Mouse (Mus musculus) small intestine, adult 2 months (tissue): ENCODE measurements around the gene 4930469K13Rik. TPM values are rescaled to one million over a fixed set of nuclear protein-coding genes. Genes with fewer than 3 reads are reported as not detected.

Source experiments
- H3K27ac ChIP-seq: fragments of 200-500 bp; 2 replicates; pipeline ENCODE4 v1.5.1; 2012; ENCODE audit warnings: low read depth, low read length, control low read depth, inconsistent platforms; ENCODE audit not compliant: insufficient read depth
- H3K27me3 ChIP-seq: fragments of 200-500 bp; 2 replicates; pipeline ENCODE4 v1.6.1; 2012; ENCODE audit warnings: mild to moderate bottlenecking, moderate library complexity, low read length, inconsistent platforms; ENCODE audit not compliant: control insufficient read depth, insufficient read depth
- H3K36me3 ChIP-seq: fragments of 200-500 bp; 2 replicates; pipeline ENCODE4 v1.6.1; 2012; ENCODE audit warnings: mild to moderate bottlenecking, low read length, control low read depth, inconsistent platforms; ENCODE audit not compliant: control insufficient read depth, insufficient read depth
- H3K4me1 ChIP-seq: fragments of 200-500 bp; 2 replicates; pipeline ENCODE4 v1.6.1; 2012; ENCODE audit warnings: low read length, inconsistent platforms, mixed read lengths; ENCODE audit not compliant: control insufficient read depth, insufficient read depth, insufficient read length
- H3K4me3 ChIP-seq: fragments of 200-500 bp; 2 replicates; pipeline ENCODE4 v1.5.1; 2012; ENCODE audit warnings: low read depth, mild to moderate bottlenecking, control low read depth, inconsistent platforms, low read length, moderate library complexity
- CTCF ChIP-seq: fragments of 200-500 bp; IDR thresholded peaks from 2 replicates; pipeline ENCODE4 v1.5.1; 2012; ENCODE audit warnings: low read depth, mild to moderate bottlenecking, control low read depth, inconsistent platforms, low read length, moderate library complexity, mixed read lengths; ENCODE audit not compliant: insufficient replicate concordance, insufficient read length; ENCODE audit errors: extremely low read depth
- POLR2A ChIP-seq: fragments of 200-500 bp; IDR thresholded peaks from 2 replicates; pipeline ENCODE4 v1.6.1; 2012; ENCODE audit warnings: low read depth, mild to moderate bottlenecking, control low read depth, inconsistent platforms, low read length, moderate library complexity
- WGBS: fragments of 180-500 bp; shearing (Covaris S2); methylation state at CpG from one replicate; pipeline ENCODE4 v1.1.7; 2018; 5-methylcytosine and 5-hydroxymethylcytosine counted together
- polyA plus RNA-seq: library from polyadenylated mRNA; depleted of rRNA; stranded (reverse); fragments of >200 nt; gene quantifications from 2 replicates; pipeline ENCODE4 v1.2.3, GENCODE M21; 2012

The 4930469K13Rik gene
- polyA plus RNA-seq, 1 experiment: not detected

DNA sequence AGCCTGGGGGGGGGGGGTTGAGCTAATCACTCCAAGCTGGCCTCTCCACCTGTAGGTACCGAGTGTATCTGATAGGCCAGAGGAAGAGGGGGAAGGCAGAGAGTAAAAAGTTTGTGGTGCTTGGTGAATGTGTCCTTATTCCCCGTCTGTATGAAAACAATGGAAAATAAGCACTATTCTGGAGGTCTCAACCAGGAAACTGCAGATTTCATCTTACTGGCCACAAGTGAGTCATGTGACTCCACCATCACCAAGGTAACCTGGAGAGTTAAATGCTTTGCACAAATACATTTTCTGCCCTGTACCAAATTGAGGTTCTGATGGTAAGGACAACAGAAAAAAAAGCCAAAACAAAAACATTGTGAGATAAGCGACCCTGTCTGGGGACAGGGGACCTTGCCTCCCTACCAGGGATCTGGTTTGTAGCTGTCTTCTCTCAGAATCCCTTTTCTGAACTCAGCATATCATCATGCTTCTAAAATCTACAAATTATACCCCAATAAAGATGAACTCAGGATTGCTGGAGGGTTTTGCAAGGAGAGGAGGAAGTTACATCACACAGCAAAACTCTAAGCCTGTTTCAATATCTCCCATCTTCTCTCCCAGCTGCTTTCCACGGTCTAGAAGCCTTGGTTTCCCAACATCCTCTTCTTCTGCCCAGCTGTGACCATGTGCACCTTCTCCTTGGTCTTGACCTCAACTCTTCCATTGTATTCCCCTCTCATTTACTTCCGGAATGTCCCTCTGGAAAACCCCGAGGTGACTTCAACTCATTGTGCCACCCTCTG is 45.1 kb downstream of the 4930469K13Rik start:
- 0 out of 2 replicates have a peak, but pooled peaks cover 2% of the 10 kb centered on the region for H3K36me3 ChIP-seq
- WGBS: 71% methylated on average over 6 of the region's 6 CpGs
- no peaks in the 10 kb centered on the region for H3K27me3 ChIP-seq
- H3K4me3 ChIP-seq: no peak overlapping the region
- TF ChIP-seq CTCF: no peak
- TF ChIP-seq POLR2A: no peak
- H3K4me1 ChIP-seq: no peaks in the 10 kb centered on the region
- H3K27ac ChIP-seq: no peak overlapping the region

DNA sequence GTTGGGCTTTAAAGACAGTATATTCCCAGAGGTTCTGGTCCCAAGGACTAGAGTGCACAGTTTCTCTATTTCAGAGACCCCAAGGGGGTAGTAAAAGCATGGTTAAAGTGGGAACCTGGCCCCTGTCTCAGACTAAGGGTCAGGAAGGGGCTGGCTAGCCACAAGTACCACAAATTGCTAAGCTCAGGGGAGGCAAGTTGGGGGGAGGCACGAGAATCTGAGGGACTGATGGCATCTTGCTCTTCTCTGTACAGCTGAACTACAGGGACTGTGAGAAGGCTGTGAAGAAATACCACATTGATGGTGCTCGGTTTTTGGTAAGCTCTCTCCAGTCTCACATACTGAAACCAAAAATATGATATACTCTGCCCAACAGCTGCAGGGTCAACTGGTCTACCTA is 47.7 kb downstream of the 4930469K13Rik start:
- Histone ChIP-seq H3K27ac (no peak overlapping the region; the same call in 1 of the 2 replicates), H3K4me3 (no peak overlapping the region), H3K27me3 (no peaks in the 10 kb centered on the region), H3K4me1 (no peaks in the 10 kb centered on the region), H3K36me3 (0 out of 2 replicates have a peak, but pooled peaks cover 2% of the 10 kb centered on the region)
- 55% methylated on average over 2 of the region's 2 CpGs for WGBS
- no peak for TF ChIP-seq POLR2A

DNA sequence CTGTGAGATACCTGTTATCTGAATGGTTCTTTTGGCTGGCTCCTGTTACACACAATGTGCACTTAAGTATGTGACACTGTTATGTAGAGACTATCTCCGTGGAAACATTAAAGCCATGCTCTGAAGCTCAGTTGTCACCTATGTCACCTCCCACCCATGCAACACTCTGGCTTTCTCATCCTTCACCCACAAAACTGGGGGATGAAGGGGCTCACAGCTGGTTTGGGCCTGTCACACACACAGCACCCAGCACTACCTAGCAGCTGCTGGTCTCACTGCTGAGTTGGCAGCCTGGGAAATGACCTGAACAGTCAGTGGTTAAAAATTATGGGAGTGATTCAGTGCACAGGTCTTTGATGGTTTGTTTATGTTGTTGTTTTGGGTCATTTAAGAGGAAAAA is 48.3 kb downstream of the 4930469K13Rik start:
- no peaks in the 10 kb centered on the region for H3K4me1 ChIP-seq
- 0 out of 2 replicates have a peak, but pooled peaks cover 2% of the 10 kb centered on the region for H3K36me3 ChIP-seq
- 69% methylated on average over 1 of the region's 1 CpGs for WGBS
- no peak for TF ChIP-seq CTCF
- no peak for TF ChIP-seq POLR2A
- peak overlapping the region; percentile 22 for H3K4me3 ChIP-seq
- no peaks in the 10 kb centered on the region for H3K27me3 ChIP-seq
- H3K27ac ChIP-seq: no peak overlapping the region

DNA sequence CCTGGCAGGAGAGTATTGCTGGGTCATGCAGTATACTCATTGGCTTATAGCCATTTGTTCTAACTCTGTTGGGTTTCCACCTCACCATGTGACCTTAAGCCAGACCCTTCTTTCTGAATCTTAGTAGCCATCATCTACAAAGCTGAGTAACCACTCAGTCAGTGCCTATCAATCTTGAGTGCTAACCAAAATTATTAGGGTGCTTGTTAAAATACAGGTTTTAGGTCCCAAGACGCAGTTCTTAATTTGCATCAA is 49.3 kb downstream of the 4930469K13Rik start:
- 0 out of 2 replicates have a peak, but pooled peaks cover 2% of the 10 kb centered on the region for H3K36me3 ChIP-seq
- no peaks in the 10 kb centered on the region for H3K27me3 ChIP-seq
- H3K4me3 ChIP-seq: no peak overlapping the region
- H3K27ac ChIP-seq: 0 out of 2 replicates have a peak overlapping the region, but pooled peaks have one; percentile 15
- TF ChIP-seq POLR2A (no peak), CTCF (no peak)
- WGBS: 86% methylated on average over 1 of the region's 1 CpGs
- no peaks in the 10 kb centered on the region for H3K4me1 ChIP-seq

DNA sequence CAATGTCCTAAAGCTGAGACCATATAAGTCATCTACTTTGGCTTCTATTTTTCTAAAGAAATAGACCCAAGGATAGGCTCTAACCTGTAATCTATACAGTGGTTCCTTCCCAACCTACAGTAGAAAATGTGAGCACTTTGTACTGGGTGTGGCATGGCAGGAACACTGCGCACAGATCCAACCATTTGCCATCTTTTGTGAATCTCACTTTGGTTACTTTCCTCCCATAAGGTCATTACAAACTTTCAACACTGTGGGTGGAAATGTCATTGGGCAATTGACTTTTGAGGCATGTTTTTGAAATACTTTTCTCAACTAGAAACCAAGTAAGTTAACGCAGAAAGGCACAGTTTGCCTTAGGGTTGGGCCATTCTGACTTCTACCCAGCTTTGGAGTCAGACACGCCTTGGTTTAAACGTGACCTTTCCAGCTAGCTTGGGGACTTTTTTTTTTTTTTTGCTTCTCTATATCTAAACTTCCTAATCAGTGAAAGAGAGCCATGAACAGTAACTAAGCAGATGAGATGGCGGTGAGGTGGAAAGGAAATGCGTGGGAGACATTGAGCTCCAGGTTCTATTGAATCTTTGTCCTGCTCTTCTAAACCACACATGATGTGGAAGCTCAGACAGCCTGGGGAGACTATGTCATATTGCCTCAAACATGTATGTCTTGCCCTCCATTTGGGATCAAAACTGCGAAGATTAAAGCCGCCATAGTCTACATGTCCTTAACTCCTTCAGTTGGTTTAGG is 49.8 kb downstream of the 4930469K13Rik start:
- no peak for TF ChIP-seq POLR2A
- Histone ChIP-seq H3K27ac (peak overlapping the region; percentile 15; the same call in 1 of the 2 replicates), H3K4me1 (no peaks in the 10 kb centered on the region), H3K4me3 (no peak overlapping the region), H3K36me3 (no peaks in the 10 kb centered on the region), H3K27me3 (no peaks in the 10 kb centered on the region)
- 70% methylated on average over 8 of the region's 8 CpGs for WGBS

DNA sequence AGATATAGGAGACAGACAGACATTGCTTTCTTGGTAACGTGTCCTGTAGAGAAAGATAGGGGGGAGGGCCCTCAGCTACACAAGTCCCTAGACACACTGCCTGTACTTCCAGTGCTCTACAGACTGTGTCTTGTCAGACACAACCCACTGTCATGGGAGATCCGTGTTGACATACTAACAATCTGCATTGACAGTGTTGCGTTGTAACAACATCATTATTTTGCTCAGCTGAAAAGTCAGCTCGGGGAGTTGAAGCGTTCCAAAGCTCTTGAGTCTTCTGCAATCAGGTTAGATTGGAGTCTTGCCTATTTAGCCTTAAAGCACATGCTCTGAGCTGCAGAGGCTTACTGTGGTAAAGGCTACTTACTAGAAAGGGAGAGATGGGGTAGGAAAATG is 50.8 kb downstream of the 4930469K13Rik start:
- no peaks in the 10 kb centered on the region for H3K27me3 ChIP-seq
- 0 out of 2 replicates have a peak, but pooled peaks cover 2% of the 10 kb centered on the region for H3K4me1 ChIP-seq
- TF ChIP-seq CTCF: no peak
- TF ChIP-seq POLR2A: no peak
- H3K4me3 ChIP-seq: peak overlapping the region; percentile 69
- H3K36me3 ChIP-seq: no peaks in the 10 kb centered on the region
- peak overlapping the region; percentile 88 for H3K27ac ChIP-seq
- 65% methylated on average over 5 of the region's 5 CpGs for WGBS

DNA sequence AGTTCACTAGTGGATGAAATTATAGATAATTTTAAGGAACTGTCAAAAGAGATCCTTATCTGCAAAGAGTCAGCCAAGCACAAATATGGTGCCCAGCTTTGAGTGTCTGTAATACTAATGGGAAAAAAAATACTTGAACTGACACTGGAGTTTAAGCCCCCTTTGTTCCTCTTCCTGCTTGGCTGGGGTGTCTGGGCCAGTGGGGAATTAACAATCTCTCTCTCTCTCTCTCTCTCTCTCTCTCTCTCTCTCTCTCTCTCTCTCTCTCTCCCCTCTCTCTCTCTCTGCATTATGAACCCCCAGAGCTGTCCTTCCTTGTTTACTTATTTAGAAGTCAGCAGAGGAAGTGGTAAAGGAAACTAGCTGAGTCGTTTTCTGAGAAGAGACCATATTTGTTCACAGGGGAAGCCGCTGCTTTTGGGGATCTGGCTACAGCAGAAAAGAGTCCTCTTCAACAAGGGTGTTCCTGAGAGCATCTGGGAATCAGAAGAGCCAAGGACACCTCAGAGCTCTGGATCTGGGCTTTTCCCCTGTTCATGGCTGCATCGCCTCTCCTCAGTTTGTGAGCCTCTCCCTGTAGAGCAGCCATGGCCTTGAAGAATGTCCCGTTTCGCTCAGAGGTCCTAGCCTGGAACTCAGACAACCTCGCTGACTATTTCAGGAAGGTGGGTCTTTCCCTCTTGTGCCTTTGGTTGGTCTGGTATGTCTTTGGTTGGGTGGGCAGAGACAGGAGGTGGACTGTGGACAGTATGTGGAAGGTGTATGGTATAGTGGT is 51.4 kb downstream of the 4930469K13Rik start, which contains the start of gene Lcp2:
TSS of gene Lcp2 (plus strand) at position 154 of the 775 bp plus-strand sequence.
- Histone ChIP-seq H3K27ac (peak within 1 kb of the TSS; percentile 88), H3K36me3 (no peaks in the 10 kb centered on the region), H3K27me3 (no peaks in the 10 kb centered on the region), H3K4me3 (peak within 1 kb of the TSS; percentile 69), H3K4me1 (0 out of 2 replicates have a peak, but pooled peaks cover 2% of the 10 kb centered on the region)
- WGBS: 65% methylated on average over 6 of the region's 6 CpGs
- TF ChIP-seq CTCF (no peak), POLR2A (no peak)
